Mouse (Mus musculus) embryonic facial prominence, embryonic 13.5 days (tissue): ENCODE data around the gene Gm17604. TPM values are rescaled to one million over a fixed set of nuclear protein-coding genes. Genes with fewer than 3 reads are reported as not detected.

ENCODE experiments used
- ATAC-seq: fragments of 200-750 bp; cut with Nextera tagmentation; 2 replicates; pipeline ENCODE4 v1.8.0; 2017; ENCODE audit warnings: low read depth; ENCODE audit not compliant: insufficient number of reproducible peaks, insufficient read depth, low FRiP score, low TSS enrichment
- H3K27ac ChIP-seq: fragments of 300-500 bp; sonication (generic); 2 replicates; pipeline ENCODE4 v1.5.1; 2015; ENCODE audit warnings: moderate library complexity, mild to moderate bottlenecking, inconsistent platforms
- H3K27me3 ChIP-seq: fragments of 300-500 bp; sonication (generic); 2 replicates; pipeline ENCODE4 v1.6.1; 2015; ENCODE audit warnings: mild to moderate bottlenecking, inconsistent platforms
- H3K36me3 ChIP-seq: fragments of 300-500 bp; sonication (generic); 2 replicates; pipeline ENCODE4 v1.6.1; 2015; ENCODE audit warnings: mild to moderate bottlenecking, inconsistent platforms
- H3K4me1 ChIP-seq: fragments of 300-500 bp; sonication (generic); 2 replicates; pipeline ENCODE4 v1.6.1; 2015; ENCODE audit warnings: inconsistent platforms
- H3K4me2 ChIP-seq: fragments of 300-500 bp; sonication (generic); 2 replicates; pipeline ENCODE4 v1.6.1; 2015; ENCODE audit warnings: moderate library complexity, mild to moderate bottlenecking, inconsistent platforms
- H3K4me3 ChIP-seq: fragments of 300-500 bp; sonication (generic); 2 replicates; pipeline ENCODE4 v1.5.1; 2015; ENCODE audit warnings: mild to moderate bottlenecking, inconsistent platforms
- H3K9ac ChIP-seq: fragments of 300-500 bp; sonication (generic); 2 replicates; pipeline ENCODE4 v1.6.1; 2015; ENCODE audit warnings: mild to moderate bottlenecking, inconsistent platforms
- H3K9me3 ChIP-seq: fragments of 300-500 bp; sonication (generic); 2 replicates; pipeline ENCODE4 v1.6.1; 2016; ENCODE audit warnings: inconsistent platforms
- WGBS: fragments of 180-500 bp; shearing (Covaris S2); methylation state at CpG from one replicate; pipeline ENCODE4 v1.1.7; 2015; ENCODE audit warnings: mixed read lengths; 5-methylcytosine and 5-hydroxymethylcytosine counted together
- polyA plus RNA-seq: library from polyadenylated mRNA; unstranded; fragments of >200 nt; fragmentation: Nextera tagmentation; extraction: Ambion mirVana; gene quantifications from 2 replicates; pipeline ENCODE4 v1.2.1, GENCODE M21; 2015

The Gm17604 gene
- not detected in 2 replicates for polyA plus RNA-seq

DNA sequence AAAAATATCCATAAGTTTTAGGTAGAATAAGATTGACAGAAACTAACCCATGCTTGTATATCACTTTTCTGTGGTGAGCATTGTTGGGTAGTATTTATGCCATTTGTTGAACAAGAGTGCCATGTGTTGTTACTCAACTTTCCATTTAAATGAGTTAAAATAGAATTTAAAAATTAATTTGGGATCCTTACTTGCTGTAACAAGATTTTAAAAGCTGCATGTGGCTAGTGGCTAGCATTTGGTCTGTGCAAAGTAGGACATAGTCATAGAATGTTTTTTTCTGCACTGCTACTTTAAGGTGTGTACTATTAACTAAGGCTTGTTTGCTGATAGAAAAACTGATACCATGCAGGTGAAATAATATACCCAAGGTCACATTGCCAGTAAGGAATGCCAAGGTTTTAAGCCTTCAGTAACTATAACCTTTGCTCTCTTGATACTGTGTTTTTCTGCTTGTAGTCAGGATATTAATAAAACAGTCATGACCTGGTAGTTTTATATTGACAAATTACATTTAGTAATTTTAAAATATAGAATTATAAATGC lies at the start of gene Gm17604:
Gm17604 (minus strand) TSS at position 51 of the 546 bp plus-strand sequence.
- no peak within 1 kb of the TSS for H3K4me2 ChIP-seq

DNA sequence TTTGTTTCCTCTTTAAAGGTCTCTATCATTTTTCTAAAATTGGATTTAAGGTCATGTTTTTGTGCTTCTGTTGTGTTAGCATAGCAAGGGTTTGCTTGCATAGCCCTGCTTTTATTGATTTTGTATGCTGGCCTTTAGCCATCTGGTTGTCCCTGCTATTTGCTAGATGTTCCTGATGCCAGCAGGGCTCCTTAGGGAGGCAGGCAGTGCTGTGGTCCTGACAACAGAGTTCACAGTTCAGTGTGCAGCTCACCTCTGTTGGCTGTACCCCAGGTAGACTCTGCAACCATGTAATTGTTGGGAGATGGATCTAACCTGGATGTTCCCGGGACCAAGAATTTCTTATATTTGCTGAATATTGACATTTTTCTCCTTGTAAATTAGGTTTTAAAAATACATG lies 45.3 kb upstream of the Gm17604 start:
- Histone ChIP-seq H3K9ac (no peak overlapping the region), H3K4me3 (no peak overlapping the region), H3K36me3 (no peaks in the 10 kb centered on the region), H3K27me3 (peaks cover 7% of the 10 kb centered on the region; the same call in 1 of the 2 replicates), H3K9me3 (no peaks in the 10 kb centered on the region), H3K27ac (no peak overlapping the region), H3K4me2 (no peak overlapping the region), H3K4me1 (no peaks in the 10 kb centered on the region)
- no peak for ATAC-seq
- WGBS: 89% methylated on average over 1 of the region's 1 CpGs

More for the DNA sequence above, at the start of gene Gm17604:
- Histone ChIP-seq H3K27me3 (peaks cover 14% of the 10 kb centered on the region; the same call in 1 of the 2 replicates), H3K36me3 (no peaks in the 10 kb centered on the region), H3K9ac (no peak within 1 kb of the TSS), H3K27ac (no peak within 1 kb of the TSS), H3K4me3 (no peak within 1 kb of the TSS), H3K9me3 (no peaks in the 10 kb centered on the region), H3K4me1 (no peaks in the 10 kb centered on the region)
- ATAC-seq: no peak

DNA sequence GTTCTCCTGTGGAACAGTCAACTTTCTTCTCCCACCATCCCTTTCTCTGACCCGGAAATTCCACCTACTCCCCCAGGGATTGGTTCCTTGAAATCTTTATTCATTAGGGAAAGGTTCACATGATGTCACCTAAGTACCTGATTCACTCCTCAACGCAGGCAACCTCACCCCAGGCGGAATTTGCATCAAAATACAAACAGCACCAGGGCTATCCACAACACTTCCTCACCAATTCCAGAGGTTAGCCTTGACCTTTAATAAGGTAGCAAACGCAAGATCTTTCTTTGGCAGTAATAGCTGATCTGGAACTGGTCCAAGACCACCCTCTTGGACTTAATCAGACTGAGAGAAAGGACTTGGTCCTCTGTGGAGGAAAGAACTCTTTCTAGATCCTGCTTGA lies 1.5 kb downstream of the Gm17604 start:
- Histone ChIP-seq H3K9me3 (no peaks in the 10 kb centered on the region), H3K27ac (no peak overlapping the region), H3K9ac (no peak overlapping the region), H3K4me2 (no peak overlapping the region), H3K27me3 (peaks cover 16% of the 10 kb centered on the region), H3K4me1 (no peaks in the 10 kb centered on the region), H3K4me3 (no peak overlapping the region), H3K36me3 (no peaks in the 10 kb centered on the region)
- WGBS: 36% methylated on average over 4 of the region's 4 CpGs
- ATAC-seq: no peak

DNA sequence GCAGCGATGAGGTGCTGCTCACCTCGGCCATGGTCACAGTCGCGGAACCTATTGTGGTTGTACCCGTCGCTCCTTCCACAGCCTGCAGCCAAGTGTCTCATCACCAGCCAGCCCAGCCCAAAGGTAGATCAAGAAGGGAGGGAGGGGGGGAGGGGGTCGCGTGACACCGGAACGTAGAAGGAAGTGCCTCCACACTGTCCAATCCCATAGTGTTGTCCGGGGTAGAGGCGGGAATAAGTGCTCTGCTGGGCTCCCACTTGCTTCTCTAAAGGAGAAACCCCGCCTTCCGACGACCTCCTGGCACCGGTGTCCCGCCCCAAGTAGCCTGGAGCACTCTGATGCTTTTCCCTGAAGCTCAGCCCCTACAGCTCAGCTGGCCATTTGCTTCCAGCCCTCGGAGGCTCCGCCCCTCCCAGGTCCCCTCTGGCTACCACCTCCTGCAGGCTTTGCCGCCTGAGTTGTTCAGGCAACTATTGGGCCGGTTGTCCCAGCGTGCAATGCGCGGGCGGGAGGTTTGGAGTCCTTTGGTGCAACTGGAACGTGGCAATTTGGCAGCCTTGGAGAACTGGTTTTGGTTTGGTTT lies 24.3 kb downstream of the Gm17604 start, which contains the start of the genes Mospd2 and Fancb:
Mospd2 (minus strand) TSS at position 183 of the 583 bp plus-strand sequence.
Fancb (plus strand) TSS at position 400 of the 583 bp plus-strand sequence.
- peak; percentile 100 for ATAC-seq
- Histone ChIP-seq H3K36me3 (no peaks in the 10 kb centered on the region), H3K9ac (peak within 1 kb of the TSS; percentile 74), H3K4me2 (peak within 1 kb of the TSS; percentile 58), H3K4me3 (peak within 1 kb of the TSS; percentile 54), H3K27ac (no peak within 1 kb of the TSS; the same call in 1 of the 2 replicates), H3K9me3 (no peaks in the 10 kb centered on the region), H3K4me1 (peaks cover 6% of the 10 kb centered on the region; the same call in 1 of the 2 replicates), H3K27me3 (peaks cover 23% of the 10 kb centered on the region; the same call in 1 of the 2 replicates)
- 23% methylated on average over 26 of the region's 26 CpGs for WGBS

DNA sequence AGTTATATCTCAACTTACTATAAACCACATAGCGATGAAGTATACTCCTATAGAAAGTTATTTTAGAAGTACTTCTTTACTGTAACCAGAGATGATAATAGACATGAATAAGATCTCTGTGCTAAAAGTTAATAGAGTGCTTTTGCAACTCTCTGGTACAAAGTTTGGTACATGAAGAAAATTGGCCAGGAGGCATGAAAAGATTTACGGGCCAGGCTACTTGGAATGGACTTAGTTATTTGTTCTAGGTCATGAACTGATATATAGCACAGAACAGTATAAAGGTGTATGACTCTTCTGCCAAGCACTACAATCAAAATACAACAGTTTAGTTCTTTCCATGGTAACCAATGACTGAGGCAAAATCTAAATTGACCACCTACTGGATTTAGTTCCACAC lies 25.8 kb downstream of the Gm17604 start:
- ATAC-seq: no peak
- H3K27me3 ChIP-seq: peaks cover 23% of the 10 kb centered on the region; the same call in 1 of the 2 replicates
- H3K4me1 ChIP-seq: peaks cover 6% of the 10 kb centered on the region; the same call in 1 of the 2 replicates
- H3K36me3 ChIP-seq: no peaks in the 10 kb centered on the region
- H3K4me3 ChIP-seq: peak overlapping the region; percentile 54; the same call in 1 of the 2 replicates
- H3K9ac ChIP-seq: no peak overlapping the region
- no peaks in the 10 kb centered on the region for H3K9me3 ChIP-seq
- H3K4me2 ChIP-seq: peak overlapping the region; percentile 58
- H3K27ac ChIP-seq: no peak overlapping the region
- 92% methylated on average over 2 of the region's 2 CpGs for WGBS

DNA sequence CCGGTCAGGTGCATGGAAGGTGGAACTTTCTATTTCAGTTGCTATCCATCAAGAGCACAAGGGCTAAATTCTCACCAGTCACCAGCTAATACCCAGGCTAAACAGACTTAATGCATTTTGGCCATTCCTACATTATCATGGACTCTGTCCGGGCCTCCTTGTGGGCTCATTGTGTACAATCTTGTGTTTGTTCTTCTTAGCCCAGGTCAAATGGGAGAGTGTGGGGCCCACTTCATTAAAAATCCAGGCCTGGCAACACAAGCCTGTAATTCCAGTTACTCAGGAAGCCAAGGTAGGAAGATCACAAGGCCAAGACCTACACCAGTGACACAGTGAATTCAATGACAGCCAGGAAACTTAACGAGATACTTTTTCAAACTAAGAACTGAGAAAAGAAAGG lies 33.4 kb downstream of the Gm17604 start:
- ATAC-seq: no peak
- 80% methylated on average over 3 of the region's 3 CpGs for WGBS
- Histone ChIP-seq H3K4me2 (no peak overlapping the region), H3K36me3 (no peaks in the 10 kb centered on the region), H3K9ac (no peak overlapping the region), H3K4me3 (no peak overlapping the region), H3K4me1 (no peaks in the 10 kb centered on the region), H3K27ac (no peak overlapping the region), H3K9me3 (no peaks in the 10 kb centered on the region), H3K27me3 (0 out of 2 replicates have a peak, but pooled peaks cover under 1% of the 10 kb centered on the region)

DNA sequence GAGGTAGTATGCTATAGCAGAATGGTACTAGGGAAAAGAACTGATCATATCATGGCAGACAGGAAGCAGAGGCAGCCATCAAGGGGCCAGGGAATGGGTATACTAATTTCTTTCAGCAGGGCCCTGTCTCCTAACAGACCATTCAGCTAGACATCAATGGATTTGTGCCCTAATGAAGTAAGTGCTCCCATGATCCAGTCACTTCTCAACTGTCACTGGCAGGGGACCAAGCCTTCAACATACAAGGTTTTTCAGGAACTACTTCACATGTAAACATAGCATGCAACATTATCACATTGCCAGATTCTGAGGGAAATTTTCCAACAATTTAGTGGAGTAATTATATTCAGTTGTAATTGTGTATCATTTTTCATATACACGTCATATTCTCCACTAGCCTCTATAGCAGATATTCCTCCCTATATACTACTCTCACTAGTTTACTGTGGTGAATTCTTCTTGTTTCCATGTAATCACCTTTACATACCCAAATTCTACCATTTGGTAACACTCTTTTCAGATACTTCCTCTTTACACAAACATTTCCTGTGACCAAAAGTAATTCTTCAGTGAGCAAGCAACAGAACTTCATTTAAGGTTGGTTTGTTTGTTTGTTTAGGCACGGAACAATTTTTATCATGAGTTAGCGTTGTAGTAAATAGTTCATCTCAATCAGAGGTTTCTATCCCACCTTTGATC lies 38.7 kb downstream of the Gm17604 start:
- peaks cover 4% of the 10 kb centered on the region; the same call in 1 of the 2 replicates for H3K36me3 ChIP-seq
- no peak overlapping the region for H3K27ac ChIP-seq
- H3K27me3 ChIP-seq: peaks cover 3% of the 10 kb centered on the region; the same call in 1 of the 2 replicates
- no peak overlapping the region for H3K4me2 ChIP-seq
- WGBS: 73% methylated on average over 3 of the region's 3 CpGs
- H3K4me1 ChIP-seq: no peaks in the 10 kb centered on the region
- H3K4me3 ChIP-seq: no peak overlapping the region
- no peak for ATAC-seq
- H3K9me3 ChIP-seq: no peaks in the 10 kb centered on the region
- no peak overlapping the region for H3K9ac ChIP-seq

Other genes starting within 250 kb of the Gm17604 start
- gene Mospd2, start 24.5 kb downstream of the Gm17604 start, polyA plus RNA-seq: 16.3 and 16.8 TPM in 2 replicates
- 8.0 TPM in 2 replicates for gene Fancb, start 24.2 kb downstream of the Gm17604 start, polyA plus RNA-seq